Mouse (Mus musculus) ES-E14 (cell line): ENCODE results near the gene Ctsa. TPM values are rescaled to one million over a fixed set of nuclear protein-coding genes. Genes with fewer than 3 reads are reported as not detected.

Source experiments
- DNase-seq: peaks from one replicate; pipeline ENCODE4 v3.0.0-alpha.2; 2013; ENCODE audit warnings: low read depth, low spot score
- H3K27ac ChIP-seq: 2 replicates; pipeline ENCODE4 v1.5.1; 2012; ENCODE audit warnings: low read depth, mild to moderate bottlenecking, low read length, moderate library complexity, mixed read lengths; ENCODE audit not compliant: poor library complexity, insufficient read depth, severe bottlenecking
- H3K36me3 ChIP-seq: 2 replicates; pipeline ENCODE4 v1.6.1; 2012; ENCODE audit warnings: mild to moderate bottlenecking, low read length, moderate library complexity, mixed read lengths; ENCODE audit not compliant: control insufficient read depth, poor library complexity, insufficient read depth, severe bottlenecking
- H3K4me1 ChIP-seq, 2 experiments: fragments of 150-350 bp in 1 of 2; sonication (generic) in 1 of 2; 2 replicates each; pipeline ENCODE4 v1.6.1; 2012; ENCODE audit warnings: low read length in 2 of 2, mild to moderate bottlenecking in 1 of 2, mixed read lengths in 1 of 2; ENCODE audit not compliant: control insufficient read depth in 2 of 2, insufficient read depth in 2 of 2, poor library complexity in 1 of 2
- H3K4me3 ChIP-seq, 2 experiments: fragments of 150-350 bp in 1 of 2; sonication (generic) in 1 of 2; 2 replicates each; pipeline ENCODE4 v1.5.1; 2012; ENCODE audit warnings: low read length in 2 of 2, low read depth in 1 of 2, mild to moderate bottlenecking in 1 of 2, mixed read lengths in 1 of 2; ENCODE audit not compliant: insufficient read depth in 1 of 2, poor library complexity in 1 of 2, severe bottlenecking in 1 of 2
- H3K9ac ChIP-seq: 2 replicates; pipeline ENCODE4 v1.6.1; 2012; ENCODE audit warnings: low read depth, mild to moderate bottlenecking, low read length, mixed read lengths; ENCODE audit not compliant: poor library complexity, insufficient read depth, severe bottlenecking
- H3K9me3 ChIP-seq: fragments of 150-350 bp; sonication (generic); 2 replicates; pipeline ENCODE4 v1.6.1; 2012; ENCODE audit warnings: low read depth, mild to moderate bottlenecking, low read length; ENCODE audit not compliant: control insufficient read depth, insufficient read depth
- CHD2 ChIP-seq: IDR thresholded peaks from 2 replicates; pipeline ENCODE4 v1.6.1; 2014; ENCODE audit warnings: mild to moderate bottlenecking, low read depth, low read length, inconsistent platforms
- HCFC1 ChIP-seq: IDR thresholded peaks from 2 replicates; pipeline ENCODE4 v1.6.1; 2012; ENCODE audit warnings: low read length, inconsistent platforms, borderline replicate concordance; ENCODE audit not compliant: insufficient read depth
- MAFK ChIP-seq: IDR thresholded peaks from 2 replicates; pipeline ENCODE4 v1.6.1; 2014; ENCODE audit warnings: mild to moderate bottlenecking, low read depth, low read length, inconsistent platforms; ENCODE audit not compliant: insufficient read depth
- ZC3H11A ChIP-seq: IDR thresholded peaks from 2 replicates; pipeline ENCODE4 v1.6.1; 2012; ENCODE audit warnings: low read depth, mild to moderate bottlenecking, inconsistent platforms, low read length, borderline replicate concordance
- ZNF384 ChIP-seq: IDR thresholded peaks from 2 replicates; pipeline ENCODE4 v1.6.1; 2012; ENCODE audit warnings: low read depth, low read length, inconsistent platforms
- in situ Hi-C, 2 experiments: fragments of 600-800 bp; cut with MboI; formaldehyde crosslinking; loops; one replicate each; pipeline ENCODE4 v1.15.1; 2025; ENCODE audit warnings: low sequenced_read_pairs in 2 of 2, inconsistent platforms in 1 of 2; ENCODE audit not compliant: unreplicated experiment in 2 of 2
- total RNA-seq: library from RNA; depleted of rRNA; stranded (reverse); fragments of 300-350 nt; gene quantifications from 2 replicates; pipeline ENCODE4 v1.2.3, GENCODE M21; 2012; rRNA removed

The Ctsa gene
- 103 and 216 TPM in 2 replicates for total RNA-seq

GRCm38 (mm10) chr2:164832748-164833301 is at the start of gene Ctsa:
Gene Ctsa (plus strand): TSS chr2:164832873.
- Histone ChIP-seq H3K4me3 (peak within 1 kb of the TSS; percentile 75 to 78), H3K9ac (peak within 1 kb of the TSS; percentile 75), H3K9me3 (no peaks in the 10 kb centered on the region), H3K36me3 (peaks cover 21% of the 10 kb centered on the region), H3K27ac (0 out of 2 replicates have a peak within 1 kb of the TSS, but pooled peaks have one; percentile 0), H3K4me1 (peaks cover 2 to 17% of the 10 kb centered on the region in 2 experiments; a peak in 2 of 4 replicates)
- in situ Hi-C loops = no loop called here
- TF ChIP-seq HCFC1 (0 out of 2 replicates have a peak, but pooled peaks have one; percentile 33), CHD2 (no peak), ZC3H11A (no peak)
- no peak for DNase-seq

- in situ Hi-C loops = no loop called here
Observed at GRCm38 (mm10) chr2:164783926-164784581, 48.6 kb upstream of the Ctsa start.

GRCm38 (mm10) chr2:164784869-164785420 is 47.7 kb upstream of the Ctsa start:
- no peak for DNase-seq
- Histone ChIP-seq H3K4me3 (peak overlapping the region; percentile 74 to 90; a peak in 3 of 4 replicates), H3K9ac (no peak overlapping the region), H3K27ac (no peak overlapping the region), H3K36me3 (no peaks in the 10 kb centered on the region; the same call in 1 of the 2 replicates), H3K9me3 (no peaks in the 10 kb centered on the region), H3K4me1 (peaks cover 5 to 21% of the 10 kb centered on the region in 2 experiments)
- in situ Hi-C loops = no loop called here
- no peak for TF ChIP-seq MAFK
- no peak for TF ChIP-seq CHD2
- no peak for TF ChIP-seq ZC3H11A
- no peak for TF ChIP-seq HCFC1
- TF ChIP-seq ZNF384 = no peak

More at GRCm38 (mm10) chr2:164783926-164784581, 48.6 kb upstream of the Ctsa start:
- Histone ChIP-seq H3K4me1 (peaks cover 4 to 19% of the 10 kb centered on the region in 2 experiments), H3K9me3 (no peaks in the 10 kb centered on the region), H3K27ac (no peak overlapping the region), H3K4me3 (no peak overlapping the region), H3K9ac (no peak overlapping the region), H3K36me3 (no peaks in the 10 kb centered on the region; the same call in 1 of the 2 replicates)
- DNase-seq = no peak
- TF ChIP-seq CHD2 = no peak
- no peak for TF ChIP-seq ZNF384
- no peak for TF ChIP-seq ZC3H11A
- TF ChIP-seq HCFC1 = no peak
- TF ChIP-seq MAFK = no peak

GRCm38 (mm10) chr2:164785481-164786387 is 46.9 kb upstream of the Ctsa start, which contains the start of gene Snx21:
Gene Snx21 (plus strand): TSS chr2:164785823.
- Histone ChIP-seq H3K4me3 (peak within 1 kb of the TSS; percentile 74 to 90), H3K36me3 (no peaks in the 10 kb centered on the region; the same call in 1 of the 2 replicates), H3K9me3 (no peaks in the 10 kb centered on the region), H3K9ac (peak within 1 kb of the TSS; percentile 70), H3K27ac (no peak within 1 kb of the TSS), H3K4me1 (peaks cover 5 to 25% of the 10 kb centered on the region in 2 experiments)
- DNase-seq = no peak
- TF ChIP-seq CHD2 (no peak), ZNF384 (no peak), MAFK (no peak), HCFC1 (no peak), ZC3H11A (no peak)
- in situ Hi-C loops = no loop called here
